Mouse (Mus musculus) CD4-positive, CD25-positive, alpha-beta regulatory T cell, adult 2 months (primary cell): ENCODE results near the gene Dicer1.

ENCODE experiments used
- DNase-seq: peaks from one replicate; pipeline ENCODE4 v3.0.0-alpha.2; 2012; ENCODE audit warnings: low read depth, low spot score

Dicer1 gene

DNA sequence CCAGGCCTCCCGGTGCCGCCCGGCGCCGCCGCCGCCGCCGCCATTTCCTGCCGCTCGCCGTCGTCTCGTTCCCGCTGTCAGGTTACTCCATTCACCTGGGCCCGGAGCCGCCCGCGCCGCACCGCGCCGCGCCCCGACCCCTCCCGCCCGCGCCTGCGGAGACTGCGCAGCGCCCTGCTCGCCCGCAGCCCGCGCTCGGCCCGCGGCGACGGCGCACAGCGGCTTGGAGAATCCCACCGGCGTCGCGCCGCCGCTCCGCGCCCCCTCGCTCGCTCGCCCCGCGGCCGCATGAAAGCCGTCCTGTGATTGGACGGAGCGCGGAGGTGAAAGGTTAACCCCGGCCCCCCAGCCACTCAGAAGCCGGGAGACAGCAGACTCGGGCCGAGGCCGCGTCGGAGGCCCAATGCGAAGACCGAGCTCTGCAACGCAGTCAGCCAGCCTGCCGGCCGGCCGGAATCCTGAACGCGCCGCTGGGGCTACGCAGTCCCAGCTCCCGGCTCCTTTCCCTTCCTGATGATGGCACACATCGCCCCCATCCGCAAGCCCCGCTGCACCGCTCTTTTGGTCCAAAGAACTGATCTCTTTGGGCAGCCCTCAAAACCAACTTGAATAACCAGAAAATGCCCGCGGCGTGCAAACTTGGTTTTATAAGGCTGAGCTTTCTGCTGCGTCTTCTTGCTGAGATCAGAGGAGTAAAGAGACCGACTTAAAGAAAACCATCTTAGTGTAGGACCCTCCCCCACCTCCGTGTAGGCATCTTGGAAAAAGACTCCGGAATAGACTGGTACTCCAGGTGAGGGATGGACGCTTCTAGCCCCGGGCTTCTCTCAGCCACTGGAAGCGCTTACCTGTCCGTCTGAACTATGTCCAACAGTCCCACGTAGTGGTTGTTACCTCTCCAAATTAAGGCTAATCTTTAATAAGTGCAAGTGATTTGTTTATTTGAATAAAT is at the start of gene Dicer1:
Dicer1 (minus strand) TSS at position 139 of the 952 bp plus-strand sequence.
- DNase-seq = peak; percentile 96

DNA sequence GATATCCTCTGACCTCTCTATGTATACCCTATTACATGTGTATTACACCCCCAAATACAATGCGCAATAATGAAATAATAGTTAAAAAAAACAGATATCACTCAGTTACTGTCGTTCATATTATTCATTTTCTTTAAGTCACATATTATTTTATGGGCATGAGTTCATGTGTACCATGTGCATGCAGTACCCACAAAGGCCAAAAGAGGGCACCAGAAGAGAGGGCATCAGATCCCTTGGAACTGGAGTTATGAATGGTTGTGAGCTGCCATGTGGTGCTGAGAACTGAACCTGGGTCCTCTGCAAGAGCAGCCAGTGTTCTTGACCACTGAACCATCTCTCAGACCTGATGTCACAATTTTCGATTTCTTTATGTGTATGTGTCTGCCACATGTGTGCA is 47.6 kb upstream of the Dicer1 start:
- DNase-seq = peak; percentile 8

DNA sequence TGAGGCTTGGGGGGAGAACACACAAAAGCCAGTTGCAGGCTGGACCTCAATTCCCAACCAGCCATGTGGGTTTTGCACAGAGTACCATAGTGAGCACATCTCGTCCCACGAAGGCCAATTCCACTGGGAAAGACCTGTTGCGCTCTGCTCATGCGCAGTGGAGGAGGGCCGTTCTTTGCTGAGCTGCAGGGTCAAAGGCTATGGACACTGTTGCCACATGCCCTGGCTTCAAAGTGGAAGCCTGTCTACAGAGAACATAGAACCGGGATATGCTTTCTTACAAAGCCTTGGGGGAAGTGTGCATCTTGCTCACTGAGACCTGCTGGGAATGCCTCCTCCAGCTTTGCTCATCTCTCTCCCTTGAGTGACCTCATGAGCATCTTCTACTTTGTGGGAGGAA is 46.2 kb upstream of the Dicer1 start:
- no peak for DNase-seq

DNA sequence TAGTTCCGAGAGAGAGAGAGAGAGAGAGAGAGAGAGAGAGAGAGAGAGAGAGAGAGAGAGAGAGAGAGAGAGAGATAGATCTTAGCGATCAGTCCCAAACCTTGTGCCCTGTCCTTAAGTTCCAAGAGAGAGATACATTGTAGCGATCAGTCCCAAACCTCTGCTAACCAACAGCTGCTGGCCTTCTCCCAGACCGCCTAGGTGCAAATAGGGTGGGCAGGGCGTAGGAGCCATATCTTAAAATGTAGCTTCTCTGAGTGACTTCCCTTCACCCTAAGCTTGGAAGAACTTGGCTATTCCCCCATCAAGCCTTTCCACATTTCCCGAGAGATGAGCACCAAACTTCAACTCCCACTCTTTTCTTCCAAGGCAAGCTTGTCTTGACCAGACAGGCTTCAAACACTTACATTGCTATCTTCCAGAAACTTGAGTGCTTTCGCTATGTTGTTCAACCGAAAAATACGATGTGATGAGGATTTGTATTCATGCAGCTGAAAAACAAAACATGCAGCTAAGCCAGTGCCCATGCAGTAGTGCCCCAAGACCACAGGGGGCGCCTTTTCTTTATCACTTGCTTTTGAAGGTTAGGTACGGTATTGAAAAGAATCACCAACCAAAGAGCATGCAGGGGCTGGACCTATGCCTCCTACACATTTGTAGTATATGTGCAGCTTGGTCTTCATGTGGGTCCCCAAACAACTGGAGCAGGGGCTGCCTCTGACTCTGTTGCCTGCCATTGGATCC is 45.1 kb upstream of the Dicer1 start:
- no peak for DNase-seq

DNA sequence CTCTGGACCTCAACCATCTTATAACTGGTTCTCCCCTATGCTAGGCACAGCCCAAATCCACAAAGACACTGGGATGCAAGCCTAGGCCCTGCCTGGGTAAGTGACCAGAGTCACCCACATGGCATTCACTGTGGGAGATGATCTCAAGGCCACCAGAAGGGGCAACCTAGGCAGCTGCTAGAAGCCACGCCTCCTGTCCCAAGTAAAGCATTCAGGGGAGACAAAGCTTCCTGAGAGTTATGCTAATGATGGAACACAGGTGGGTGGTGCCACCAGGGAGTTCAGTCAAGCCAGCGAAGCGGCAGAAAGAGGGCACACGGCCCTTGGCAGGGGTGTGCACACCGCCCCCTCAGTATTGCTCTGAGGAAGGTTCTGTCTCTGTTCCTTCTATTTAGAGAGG is 43.2 kb upstream of the Dicer1 start:
- DNase-seq = no peak

DNA sequence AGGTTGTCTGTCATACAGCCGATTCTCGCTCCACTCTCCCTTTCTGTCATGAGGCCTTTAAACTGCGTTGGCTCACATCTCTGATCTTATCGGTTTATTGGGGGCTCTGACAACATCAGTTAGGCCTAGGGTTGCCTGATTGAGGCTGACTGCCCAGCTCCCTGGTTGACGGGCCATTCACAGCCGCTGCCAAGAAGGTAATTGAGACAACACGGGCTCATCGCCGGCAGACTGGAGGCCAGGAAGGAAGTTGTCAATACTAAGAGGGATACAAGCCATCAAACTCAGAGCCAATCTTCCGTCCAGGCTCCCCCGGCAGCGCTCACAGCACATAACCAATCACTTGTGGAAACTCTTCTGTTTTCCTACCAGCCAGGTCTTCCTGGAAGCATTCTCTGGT is 41.7 kb upstream of the Dicer1 start:
- DNase-seq = no peak

DNA sequence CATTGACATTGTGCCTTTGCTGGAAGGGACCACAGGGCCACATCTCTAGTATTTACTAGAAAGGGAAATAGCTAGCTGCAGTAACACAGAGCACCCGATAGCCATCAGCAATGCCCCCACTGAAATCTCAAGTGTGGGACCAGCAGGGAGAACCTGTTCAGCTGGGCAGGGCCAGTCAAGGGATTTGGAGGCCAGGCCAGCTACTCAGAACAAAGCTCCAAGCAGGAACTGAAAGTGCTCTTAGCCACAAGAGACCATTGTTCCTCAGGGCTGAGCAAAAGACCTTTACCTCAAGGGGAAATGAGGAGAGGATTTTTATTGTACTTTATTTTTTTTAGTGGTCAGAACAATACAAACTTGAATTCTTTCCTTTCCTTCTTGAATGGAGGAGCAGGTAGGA is 25.9 kb upstream of the Dicer1 start:
- no peak for DNase-seq

DNA sequence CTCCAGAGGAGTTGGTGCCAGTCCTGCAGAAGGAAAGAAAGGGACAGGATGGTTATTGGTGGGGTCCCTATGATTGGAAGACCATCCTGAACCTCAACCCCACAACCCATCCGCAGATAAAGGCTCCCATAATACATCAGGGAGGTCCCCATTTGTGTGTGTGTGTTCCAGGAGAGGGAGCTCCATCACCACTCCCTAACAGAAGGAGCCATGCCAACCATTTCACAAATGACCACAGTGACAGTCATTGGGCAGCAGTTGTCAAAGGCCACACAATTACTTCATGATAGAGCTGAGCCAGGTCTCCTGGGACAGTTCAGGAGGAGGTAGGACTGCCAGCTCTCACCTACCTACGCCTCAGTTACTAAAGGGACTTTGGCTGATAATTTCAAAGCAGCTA is 20.2 kb upstream of the Dicer1 start:
- DNase-seq = no peak

DNA sequence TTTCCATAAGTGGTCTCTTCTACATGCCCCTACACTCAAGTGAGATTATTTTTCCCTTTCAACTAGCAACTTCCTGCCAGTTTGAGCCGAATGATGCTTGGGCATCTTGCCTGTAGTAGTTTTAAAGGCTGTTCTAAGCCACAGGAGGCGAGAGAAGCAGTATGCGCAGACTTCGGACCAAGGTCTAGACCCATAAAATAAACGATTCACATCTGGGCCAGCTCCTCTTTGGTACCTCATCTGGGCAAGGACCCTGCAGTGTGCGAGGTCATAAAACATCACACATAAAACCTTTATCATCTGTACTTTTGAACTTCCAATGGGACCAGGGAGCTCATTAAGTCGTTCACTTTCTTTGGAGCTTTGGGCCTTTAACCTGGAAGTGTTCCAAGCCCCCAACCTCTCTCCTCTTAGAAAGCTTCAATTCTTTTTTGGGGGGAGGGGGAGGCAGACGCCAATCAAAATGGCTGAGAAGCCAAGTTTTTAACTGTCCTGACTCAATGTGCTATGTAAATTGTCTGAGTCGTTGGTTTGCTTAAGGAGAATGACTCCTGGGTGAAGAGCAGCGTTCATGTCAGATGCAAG is 17.5 kb upstream of the Dicer1 start:
- DNase-seq = no peak

DNA sequence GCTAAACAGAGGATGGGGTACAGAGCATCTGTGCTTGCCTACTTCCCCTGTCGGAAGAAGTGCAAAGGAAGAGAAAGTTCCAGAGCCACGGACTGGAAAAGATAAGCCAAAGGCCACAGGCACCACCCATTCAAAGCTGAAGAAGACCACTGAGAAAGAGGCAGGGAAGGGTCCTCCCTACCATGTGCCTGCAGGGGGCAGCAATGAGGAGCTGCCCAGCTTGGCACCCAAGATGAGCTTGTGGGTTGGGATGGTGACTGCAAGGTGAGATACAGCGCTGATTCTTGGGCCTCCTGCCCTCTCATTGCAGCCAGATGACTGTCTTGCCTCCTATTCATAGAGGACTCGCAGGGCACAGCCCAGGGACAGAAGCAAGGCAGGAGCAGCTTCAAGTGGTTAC is 15.4 kb upstream of the Dicer1 start:
- DNase-seq = peak; percentile 23

DNA sequence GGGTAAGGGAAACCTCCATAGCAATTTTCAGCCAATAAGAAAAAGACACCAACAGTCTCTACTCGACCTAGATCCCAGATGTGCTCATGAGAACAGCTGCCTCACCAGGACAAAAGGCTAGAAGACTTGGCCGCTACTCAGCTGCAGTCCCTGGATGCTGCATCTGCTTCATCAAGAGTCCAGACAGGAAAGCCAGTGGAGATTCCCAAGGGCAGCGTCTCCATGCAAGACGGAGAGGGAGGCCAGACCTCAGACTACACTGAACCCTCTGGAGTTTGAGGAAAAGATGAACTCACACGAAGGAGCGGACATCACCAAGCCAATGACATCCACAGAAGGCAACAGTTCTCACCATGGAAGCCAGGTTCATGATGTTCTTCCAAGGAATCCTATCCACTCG is 14.0 kb upstream of the Dicer1 start:
- DNase-seq = no peak

DNA sequence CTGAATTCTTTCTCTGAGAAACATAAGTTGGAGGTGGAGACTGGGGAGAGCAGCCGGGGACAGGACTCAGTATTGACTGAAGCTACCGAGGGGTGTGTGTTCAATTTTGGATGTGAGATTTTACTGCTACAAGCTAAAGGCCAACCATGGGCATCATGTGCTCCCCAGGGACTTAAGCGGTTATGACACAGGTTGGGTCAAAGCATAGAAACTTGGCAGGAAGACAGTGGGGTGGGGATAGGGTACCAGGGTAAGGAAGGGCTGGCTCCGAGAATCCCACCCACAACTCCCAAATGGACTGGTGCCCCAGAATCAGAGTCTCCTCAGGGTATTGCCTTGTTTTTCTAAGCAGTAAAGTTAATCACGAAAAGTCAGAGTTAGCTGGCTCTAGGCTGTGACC is 13.4 kb upstream of the Dicer1 start:
- no peak for DNase-seq

DNA sequence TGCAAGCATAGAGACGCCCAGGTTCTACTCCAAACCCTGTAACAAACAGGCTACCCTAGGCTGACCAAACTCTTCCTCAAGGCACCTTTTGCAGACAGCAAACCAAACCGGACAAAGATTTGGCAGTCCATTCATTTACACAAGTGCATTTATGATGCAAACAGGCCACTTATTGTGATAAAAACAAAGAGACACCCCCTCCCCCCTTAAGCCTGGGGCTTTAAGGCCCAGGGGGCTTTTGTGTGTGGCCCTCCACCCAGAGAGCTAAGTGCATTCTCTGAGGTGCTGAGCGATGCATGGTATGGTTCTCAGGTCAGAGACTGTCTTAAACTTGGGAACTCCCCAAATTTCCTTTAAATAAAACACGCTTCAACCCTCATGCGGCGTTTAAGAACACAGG is 12.2 kb upstream of the Dicer1 start:
- DNase-seq = no peak

DNA sequence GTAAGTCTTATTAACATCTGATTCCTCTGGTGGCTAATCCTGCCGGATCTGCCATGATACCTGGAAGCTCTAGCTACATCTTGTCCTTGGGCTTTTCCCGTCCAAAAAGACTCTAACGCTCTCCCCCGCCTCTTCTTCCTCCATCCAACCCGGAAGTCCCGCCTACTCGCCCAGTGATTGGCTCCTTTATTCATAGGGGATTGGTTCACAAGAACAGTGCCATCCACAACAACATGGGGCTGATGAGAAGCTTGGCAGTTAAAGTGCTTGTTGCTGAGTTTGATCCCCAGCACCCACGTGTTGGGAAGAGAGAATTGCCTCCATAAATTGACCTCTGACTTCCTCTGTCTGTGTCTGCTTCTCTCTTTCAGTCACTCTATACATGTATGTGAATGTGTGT is 9.7 kb upstream of the Dicer1 start:
- no peak for DNase-seq

DNA sequence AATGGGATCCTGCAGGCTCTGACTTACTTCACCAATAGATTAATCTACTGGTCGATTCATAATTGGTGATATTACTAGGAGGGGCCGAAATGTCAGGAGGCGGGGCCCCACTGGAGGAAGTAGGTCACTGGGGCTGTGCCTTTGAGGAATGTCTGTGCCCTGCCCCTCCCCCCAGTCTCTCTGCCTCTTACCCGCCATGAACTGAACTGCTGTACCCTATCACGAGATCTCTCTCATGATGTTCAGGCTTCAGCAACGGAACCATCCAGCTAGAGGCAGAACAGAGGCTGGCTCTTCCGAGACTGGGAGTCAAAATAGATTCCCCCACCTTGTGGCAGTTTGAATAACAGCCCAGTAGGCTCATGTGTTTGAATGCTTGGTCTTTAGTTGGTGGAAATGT is 6.3 kb upstream of the Dicer1 start:
- DNase-seq = no peak

DNA sequence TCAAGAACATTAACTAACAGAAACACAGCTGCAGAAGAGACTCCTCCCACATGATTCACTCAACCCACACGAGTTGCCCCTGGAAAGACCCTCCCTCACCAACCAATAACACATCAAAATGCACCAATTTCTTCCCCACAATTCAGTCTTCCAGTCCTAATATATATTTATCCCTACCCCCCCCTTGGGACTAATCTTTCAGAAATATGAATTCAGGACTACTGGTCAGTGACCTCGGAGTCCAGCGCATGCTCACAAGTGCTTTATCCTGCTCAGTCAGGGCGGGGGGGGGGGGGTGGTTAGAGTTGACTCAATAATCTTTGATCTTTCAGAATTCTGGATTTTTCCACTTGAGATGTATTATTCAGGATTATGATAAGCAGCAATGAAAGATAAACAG is 1.9 kb upstream of the Dicer1 start:
- no peak for DNase-seq

DNA sequence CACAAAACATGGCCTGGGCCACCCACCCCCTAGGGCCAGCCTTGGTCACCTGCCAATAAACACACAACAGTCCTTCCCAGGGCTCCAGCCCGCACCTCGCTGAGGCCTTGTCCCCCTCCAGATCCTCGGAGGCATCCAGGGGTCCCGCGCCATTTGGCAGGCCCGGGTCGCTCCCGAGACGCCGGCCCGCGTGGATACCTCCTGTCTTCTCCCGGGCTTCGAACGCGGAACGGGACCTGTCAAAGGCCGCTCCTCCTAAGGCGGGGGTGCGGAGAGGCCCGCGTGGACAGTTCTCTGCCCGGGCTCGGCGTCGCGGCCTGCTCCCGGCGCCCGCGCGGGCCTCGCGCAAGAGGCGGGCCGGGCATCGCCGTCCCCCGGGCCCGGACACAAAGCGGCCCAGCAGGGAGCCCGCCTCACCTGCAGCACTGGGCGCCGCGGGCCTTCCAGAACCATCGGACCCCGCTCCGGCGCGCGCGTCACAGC is 380 bp downstream of the Dicer1 start:
- no peak for DNase-seq

DNA sequence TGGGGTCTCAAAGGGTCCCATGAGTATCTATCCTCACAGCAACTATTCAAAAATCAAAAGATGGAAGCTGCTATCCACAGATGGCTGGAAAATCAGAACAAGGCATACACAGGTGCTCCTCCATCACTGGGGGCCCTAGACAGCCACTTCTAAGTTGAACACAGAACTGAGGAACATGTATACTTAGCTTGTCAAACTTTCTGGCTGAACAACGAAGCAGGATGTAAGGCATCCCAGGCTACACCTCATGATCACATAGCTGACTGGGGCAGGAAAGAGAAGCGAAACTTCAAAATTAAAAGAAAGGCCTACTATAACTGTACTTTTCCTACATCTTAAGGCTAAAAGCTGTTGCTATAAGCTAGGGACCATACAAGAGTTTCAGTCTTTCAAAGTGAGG is 2.8 kb downstream of the Dicer1 start:
- peak; percentile 14 for DNase-seq

DNA sequence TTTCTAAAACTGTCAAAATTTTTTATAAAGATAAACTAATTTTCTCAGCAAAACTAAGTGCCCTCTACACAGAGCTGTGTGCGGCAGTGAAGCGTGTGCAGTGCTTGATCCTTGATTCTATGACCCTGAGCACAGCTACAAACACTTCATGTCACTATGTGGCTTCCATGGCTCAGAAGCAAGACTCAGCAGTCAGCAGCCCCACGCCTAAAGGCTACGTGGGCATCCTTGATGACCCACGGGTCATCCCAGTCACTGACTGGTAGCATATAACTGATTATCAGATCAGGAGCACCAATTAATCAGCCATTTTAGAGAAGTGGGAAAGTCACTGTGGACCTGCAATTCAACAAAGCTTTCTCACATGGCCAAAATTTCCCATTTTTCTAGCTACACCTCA is 4.5 kb downstream of the Dicer1 start:
- DNase-seq = no peak

DNA sequence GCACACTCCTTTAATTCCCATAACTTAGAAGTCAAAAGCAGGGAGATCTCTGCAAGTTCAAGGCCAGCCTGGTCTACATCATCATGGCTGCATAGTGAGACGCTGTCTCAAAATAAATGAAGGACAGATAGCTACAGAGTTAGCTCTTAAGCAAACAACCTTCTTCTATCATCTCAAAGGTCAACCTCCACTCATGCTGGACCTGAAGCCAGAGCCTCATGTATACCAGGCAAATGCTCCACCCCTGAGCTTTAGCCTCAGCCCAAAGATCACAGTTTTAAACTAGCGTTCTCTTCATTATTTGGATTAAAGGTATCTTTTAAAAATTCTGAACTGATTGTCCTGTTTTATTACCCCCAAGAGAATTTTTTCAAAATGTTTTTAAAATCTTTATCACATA is 5.2 kb downstream of the Dicer1 start:
- DNase-seq = no peak

DNA sequence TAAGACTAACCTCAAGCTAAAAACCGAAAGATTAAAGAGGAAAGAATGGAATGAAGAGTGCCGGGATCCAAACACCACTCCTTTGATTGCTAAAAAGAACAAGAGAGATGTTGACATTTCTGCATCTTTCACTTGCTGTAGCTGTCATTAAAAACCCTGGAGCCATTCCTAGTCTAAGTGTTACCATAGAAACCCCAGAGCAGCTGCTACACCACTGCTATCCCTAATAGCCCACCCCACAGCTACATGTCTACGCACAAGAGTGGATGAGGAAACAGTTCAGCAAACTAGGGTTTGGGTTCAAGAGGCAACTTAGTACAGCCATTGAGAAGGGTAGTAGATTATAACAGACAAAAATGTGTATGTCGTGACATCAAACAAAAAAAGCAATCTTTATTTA is 8.1 kb downstream of the Dicer1 start:
- DNase-seq = no peak

DNA sequence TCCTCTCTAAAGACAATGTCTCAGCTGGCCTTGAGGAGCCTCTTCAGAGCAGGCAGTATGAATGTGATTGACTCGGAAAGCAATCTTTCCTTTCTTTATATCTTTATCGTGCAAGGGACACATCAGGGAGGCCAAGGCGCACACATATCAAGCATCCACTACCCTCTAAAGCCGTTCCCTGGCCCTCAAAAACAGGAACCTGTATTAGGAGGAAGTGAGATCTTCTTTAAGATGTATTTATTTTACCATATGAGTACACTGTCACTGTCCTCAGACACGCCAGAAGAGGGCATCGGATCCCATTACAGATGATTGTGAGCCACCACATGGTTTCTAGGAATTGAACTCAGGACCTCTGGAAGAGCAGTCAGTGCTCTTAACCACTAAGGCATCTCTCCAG is 9.5 kb downstream of the Dicer1 start:
- no peak for DNase-seq
